Mouse (Mus musculus) heart, embryonic 15.5 days (tissue): ENCODE measurements around the gene Chst10. TPM values are rescaled to one million over a fixed set of nuclear protein-coding genes. Genes with fewer than 3 reads are reported as not detected.

Experiments used
- ATAC-seq: fragments of 200-750 bp; cut with Nextera tagmentation; replicated peaks from 2 replicates; pipeline ENCODE4 v1.8.0; 2017; ENCODE audit warnings: low read depth, moderate TSS enrichment; ENCODE audit not compliant: insufficient number of reproducible peaks, insufficient read depth, low FRiP score
- H3K27ac ChIP-seq: fragments of 300-500 bp; sonication (generic); 2 replicates; pipeline ENCODE4 v1.5.1; 2015; ENCODE audit warnings: mild to moderate bottlenecking, inconsistent platforms
- H3K27me3 ChIP-seq: fragments of 300-500 bp; sonication (generic); 2 replicates; pipeline ENCODE4 v1.6.1; 2015; ENCODE audit warnings: inconsistent platforms
- H3K36me3 ChIP-seq: fragments of 300-500 bp; sonication (generic); 2 replicates; pipeline ENCODE4 v1.6.1; 2015; ENCODE audit warnings: mild to moderate bottlenecking, inconsistent platforms
- H3K4me1 ChIP-seq: fragments of 300-500 bp; sonication (generic); replicated peaks from 2 replicates; pipeline ENCODE4 v1.6.1; 2015; ENCODE audit warnings: inconsistent platforms
- H3K4me2 ChIP-seq: fragments of 300-500 bp; sonication (generic); 2 replicates; pipeline ENCODE4 v1.6.1; 2015; ENCODE audit warnings: inconsistent platforms, mild to moderate bottlenecking, moderate library complexity
- H3K4me3 ChIP-seq: fragments of 300-500 bp; sonication (generic); 2 replicates; pipeline ENCODE4 v1.5.1; 2015; ENCODE audit warnings: mild to moderate bottlenecking, inconsistent platforms
- H3K9ac ChIP-seq: fragments of 300-500 bp; sonication (generic); 2 replicates; pipeline ENCODE4 v1.6.1; 2015; ENCODE audit warnings: mild to moderate bottlenecking, inconsistent platforms
- H3K9me3 ChIP-seq: fragments of 300-500 bp; sonication (generic); replicated peaks from 2 replicates; pipeline ENCODE4 v1.6.1; 2016; ENCODE audit warnings: inconsistent platforms
- WGBS: fragments of 180-500 bp; shearing (Covaris S2); methylation state at CpG from one replicate; pipeline ENCODE4 v1.1.7; 2015; ENCODE audit warnings: mixed read lengths; 5-methylcytosine and 5-hydroxymethylcytosine counted together
- polyA plus RNA-seq: library from polyadenylated mRNA; unstranded; fragments of >200 nt; fragmentation: Nextera tagmentation; extraction: Ambion mirVana; gene quantifications from 2 replicates; pipeline ENCODE4 v1.2.1, GENCODE M21; 2015

Gene Chst10
- 1.6 and 2.0 TPM in 2 replicates for polyA plus RNA-seq

DNA sequence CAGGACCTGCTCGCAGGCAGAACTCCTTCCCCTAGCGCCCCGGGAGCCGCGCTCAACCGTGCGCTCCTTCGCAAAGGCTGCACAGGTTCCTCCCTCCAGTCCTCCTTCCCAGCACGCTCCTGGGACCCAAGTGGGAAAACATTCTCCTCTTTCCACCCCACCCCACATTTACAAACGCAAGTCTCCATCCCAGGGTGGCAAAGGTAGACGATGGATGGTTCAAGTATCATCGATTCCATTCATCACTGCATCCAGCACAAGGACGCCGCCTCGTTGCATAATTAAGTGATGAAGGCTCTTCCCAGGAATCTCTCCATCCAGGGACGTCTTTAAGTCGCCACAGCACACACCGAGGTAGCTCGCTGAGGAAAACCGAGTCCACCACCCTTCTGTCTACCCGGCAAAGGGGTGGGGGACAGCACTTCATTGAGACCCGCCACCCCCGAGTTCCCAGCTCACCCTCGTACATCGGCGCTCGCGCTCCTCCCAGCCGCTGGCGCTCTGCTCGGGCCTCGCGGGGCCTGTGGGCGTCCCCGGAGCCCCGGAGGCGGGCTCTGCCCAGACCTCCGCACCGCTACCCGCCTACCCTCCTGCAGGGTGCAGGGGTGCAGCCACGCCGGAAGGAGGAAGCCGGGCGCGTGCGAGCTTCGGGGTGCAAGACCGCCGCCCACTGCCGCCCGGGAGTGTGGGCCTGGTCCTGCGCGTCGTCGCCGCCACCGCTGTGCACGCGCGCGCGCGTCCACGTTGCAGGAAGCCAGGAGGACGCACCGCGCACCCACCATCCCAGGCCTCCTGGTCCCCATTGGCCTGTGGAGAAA, at the start of gene Chst10:
Gene Chst10, minus strand, starts transcription at position 731 of the 818 bp plus-strand sequence.
- Histone ChIP-seq H3K9me3 (no peaks in the 10 kb centered on the region), H3K9ac (peak within 1 kb of the TSS; percentile 53), H3K4me3 (peak within 1 kb of the TSS; percentile 67), H3K36me3 (no peaks in the 10 kb centered on the region), H3K27me3 (peaks cover 12% of the 10 kb centered on the region; the same call in 1 of the 2 replicates), H3K4me1 (no peaks in the 10 kb centered on the region), H3K4me2 (peak within 1 kb of the TSS; percentile 88), H3K27ac (no peak within 1 kb of the TSS)
- ATAC-seq = peak; percentile 88
- under 1% methylated on average over 64 of the region's 67 CpGs for WGBS

DNA sequence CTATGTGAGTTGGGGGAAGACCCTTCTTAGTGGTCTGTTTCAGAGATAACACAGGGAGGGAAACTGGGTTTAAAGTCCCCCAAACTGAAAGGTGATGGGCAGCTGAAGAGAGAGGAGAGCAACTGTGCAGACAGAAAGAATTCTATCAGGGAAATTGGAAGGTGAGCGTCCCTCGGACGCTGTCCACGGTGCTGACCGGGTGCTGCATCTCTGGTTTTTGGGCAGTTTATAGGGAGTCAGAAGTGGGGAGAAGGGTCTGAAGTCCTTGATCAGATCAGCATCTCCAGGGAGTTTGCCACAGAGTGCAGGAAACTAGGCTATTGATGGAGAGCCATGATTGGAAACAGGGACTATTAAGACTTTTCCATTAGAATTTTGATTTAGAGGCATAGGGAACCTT, 41.6 kb upstream of the Chst10 start:
- Histone ChIP-seq H3K4me3 (no peak overlapping the region), H3K36me3 (no peaks in the 10 kb centered on the region), H3K4me2 (no peak overlapping the region), H3K4me1 (no peaks in the 10 kb centered on the region), H3K27me3 (no peaks in the 10 kb centered on the region), H3K9me3 (no peaks in the 10 kb centered on the region), H3K27ac (no peak overlapping the region), H3K9ac (no peak overlapping the region)
- WGBS = 2% methylated on average over 5 of the region's 5 CpGs
- no peak for ATAC-seq

DNA sequence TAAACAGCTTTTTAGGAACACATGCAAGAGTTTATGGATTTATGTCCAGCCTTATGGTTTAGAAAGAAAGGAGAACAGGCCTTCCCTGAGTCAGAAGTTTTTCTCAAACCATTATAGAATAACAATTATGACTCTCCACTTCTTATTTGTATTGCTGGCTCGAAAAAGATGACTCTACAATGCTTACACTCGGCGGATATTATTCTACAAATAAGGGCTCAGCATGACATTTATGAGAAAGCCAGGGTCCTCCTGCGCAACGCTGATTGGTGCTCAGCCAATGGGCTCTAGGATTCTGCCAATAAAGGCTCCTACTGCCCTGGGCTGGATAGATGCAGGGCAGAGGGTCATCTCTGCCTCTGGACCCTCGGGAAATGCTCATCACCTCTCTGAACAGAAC, 40.9 kb upstream of the Chst10 start, which contains the start of gene Nms:
Gene Nms, plus strand, starts transcription at position 301 of the 400 bp plus-strand sequence.
- no peak within 1 kb of the TSS for H3K9ac ChIP-seq
- no peaks in the 10 kb centered on the region for H3K9me3 ChIP-seq
- no peaks in the 10 kb centered on the region for H3K27me3 ChIP-seq
- H3K4me2 ChIP-seq = no peak within 1 kb of the TSS
- no peaks in the 10 kb centered on the region for H3K36me3 ChIP-seq
- no peak within 1 kb of the TSS for H3K27ac ChIP-seq
- no peaks in the 10 kb centered on the region for H3K4me1 ChIP-seq
- no peak for ATAC-seq
- 72% methylated on average over 6 of the region's 6 CpGs for WGBS
- H3K4me3 ChIP-seq = no peak within 1 kb of the TSS

DNA sequence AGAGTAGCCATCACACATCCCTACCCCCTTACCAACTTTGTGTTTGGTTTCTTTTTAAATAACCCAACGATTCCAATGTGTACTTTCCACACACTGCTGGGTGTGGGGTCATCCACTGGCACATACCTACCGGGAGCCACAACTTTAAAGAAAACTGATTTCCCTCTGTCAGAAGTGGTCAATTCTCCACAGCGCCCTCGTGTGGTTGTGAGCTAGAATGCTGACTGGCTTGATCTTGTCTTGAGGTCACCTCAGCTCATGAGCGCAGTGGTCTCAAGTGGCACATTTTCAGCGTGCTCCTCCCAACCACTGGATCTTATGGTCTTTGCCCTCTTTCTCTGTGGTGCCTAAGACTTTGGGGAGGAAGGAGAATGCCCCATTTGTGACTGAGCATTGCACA, 38.8 kb upstream of the Chst10 start:
- no peaks in the 10 kb centered on the region for H3K36me3 ChIP-seq
- H3K4me2 ChIP-seq = no peak overlapping the region
- no peaks in the 10 kb centered on the region for H3K27me3 ChIP-seq
- no peak overlapping the region for H3K27ac ChIP-seq
- H3K9me3 ChIP-seq = no peaks in the 10 kb centered on the region
- H3K4me1 ChIP-seq = no peaks in the 10 kb centered on the region
- no peak for ATAC-seq
- H3K9ac ChIP-seq = no peak overlapping the region
- H3K4me3 ChIP-seq = no peak overlapping the region
- 27% methylated on average over 6 of the region's 6 CpGs for WGBS

DNA sequence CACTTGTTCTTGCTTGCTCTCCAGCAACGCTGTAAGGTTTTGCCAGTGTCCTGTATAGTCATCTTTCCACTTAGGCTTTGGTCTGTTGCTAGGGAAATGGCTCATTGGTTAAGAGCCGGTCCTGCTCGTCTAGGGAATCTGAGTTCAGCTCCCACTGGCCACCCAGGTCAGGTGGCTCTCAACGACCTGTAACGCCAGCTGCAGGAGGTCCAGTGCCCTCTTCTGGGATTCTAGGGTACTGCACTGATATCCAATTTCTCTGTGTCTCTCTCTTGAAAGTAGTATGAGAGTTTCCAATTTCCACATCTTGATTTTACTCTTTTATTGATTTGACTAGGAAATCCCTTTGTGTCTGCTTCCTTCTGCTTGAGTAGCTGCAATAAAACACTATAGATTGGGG, 36.7 kb upstream of the Chst10 start:
- Histone ChIP-seq H3K27ac (no peak overlapping the region), H3K4me2 (no peak overlapping the region), H3K4me3 (no peak overlapping the region), H3K36me3 (no peaks in the 10 kb centered on the region), H3K9ac (no peak overlapping the region), H3K27me3 (no peaks in the 10 kb centered on the region), H3K4me1 (no peaks in the 10 kb centered on the region), H3K9me3 (no peaks in the 10 kb centered on the region)
- no peak for ATAC-seq
- WGBS = 32% methylated on average over 5 of the region's 5 CpGs

DNA sequence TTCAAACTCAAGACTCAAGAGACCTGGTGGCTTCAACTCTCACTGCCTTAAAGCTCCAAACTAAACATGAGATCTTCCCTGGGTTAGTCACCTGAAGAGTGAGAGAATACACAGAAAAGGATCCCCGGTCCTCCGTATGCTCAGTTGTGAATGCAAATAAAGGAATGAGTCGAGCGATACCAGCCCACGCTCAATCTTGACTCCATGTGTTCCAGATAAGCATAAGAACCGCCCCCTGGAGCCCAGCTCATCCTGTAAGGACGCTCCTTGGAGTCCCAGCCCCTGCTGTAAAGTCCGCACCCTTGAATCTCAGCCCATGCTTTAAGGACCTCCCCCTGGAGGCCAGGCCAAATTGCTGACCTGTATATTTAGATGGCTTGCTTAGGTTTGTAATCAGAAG, 32.8 kb upstream of the Chst10 start:
- no peak for ATAC-seq
- Histone ChIP-seq H3K4me2 (no peak overlapping the region), H3K36me3 (no peaks in the 10 kb centered on the region), H3K4me3 (no peak overlapping the region), H3K9ac (no peak overlapping the region), H3K9me3 (no peaks in the 10 kb centered on the region), H3K27me3 (no peaks in the 10 kb centered on the region), H3K4me1 (no peaks in the 10 kb centered on the region), H3K27ac (no peak overlapping the region)
- WGBS = 52% methylated on average over 8 of the region's 8 CpGs

DNA sequence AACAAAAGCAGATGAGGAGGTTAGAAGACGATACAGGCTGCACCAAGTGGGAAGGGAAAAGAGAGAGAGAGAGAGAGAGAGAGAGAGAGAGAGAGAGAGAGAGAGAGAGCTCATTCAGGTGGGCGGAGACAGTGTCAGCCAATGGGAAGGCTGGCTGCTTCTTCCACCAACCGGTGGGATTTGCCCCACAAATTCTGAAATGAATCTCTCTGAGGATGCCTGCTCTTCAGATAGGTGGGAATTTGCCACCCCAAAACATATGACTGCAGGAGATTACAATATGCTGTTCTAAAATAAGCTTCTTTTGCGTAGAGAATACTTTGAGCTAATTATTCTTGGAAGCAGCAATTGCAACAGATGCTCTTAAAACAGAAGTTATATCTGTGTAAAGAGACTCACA, 31.5 kb upstream of the Chst10 start:
- H3K9ac ChIP-seq = no peak overlapping the region
- H3K27ac ChIP-seq = no peak overlapping the region
- no peaks in the 10 kb centered on the region for H3K27me3 ChIP-seq
- H3K4me1 ChIP-seq = no peaks in the 10 kb centered on the region
- WGBS = 64% methylated on average over 4 of the region's 4 CpGs
- no peak overlapping the region for H3K4me2 ChIP-seq
- H3K4me3 ChIP-seq = no peak overlapping the region
- no peaks in the 10 kb centered on the region for H3K36me3 ChIP-seq
- no peak for ATAC-seq
- no peaks in the 10 kb centered on the region for H3K9me3 ChIP-seq

DNA sequence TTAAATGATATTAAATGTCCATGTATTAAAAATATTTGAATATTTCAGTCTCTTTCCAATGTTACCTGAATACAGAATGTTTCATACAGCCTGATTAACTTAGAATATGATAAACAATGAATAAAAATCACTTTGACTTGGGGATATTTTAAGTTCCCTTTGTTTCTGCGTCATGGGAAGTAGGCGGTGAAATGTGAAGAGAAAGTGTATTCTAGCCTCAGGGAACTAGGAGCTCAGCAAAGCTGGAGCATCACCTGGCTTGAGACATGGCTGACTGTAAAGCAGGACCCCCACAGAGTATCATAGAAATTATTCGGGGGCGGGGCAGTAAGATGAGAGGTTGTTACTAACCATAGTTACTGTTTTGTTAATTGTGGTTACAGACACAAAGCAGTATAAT, 31.0 kb upstream of the Chst10 start:
- Histone ChIP-seq H3K9me3 (no peaks in the 10 kb centered on the region), H3K4me2 (no peak overlapping the region), H3K4me1 (no peaks in the 10 kb centered on the region), H3K36me3 (no peaks in the 10 kb centered on the region), H3K9ac (no peak overlapping the region), H3K4me3 (no peak overlapping the region), H3K27ac (no peak overlapping the region), H3K27me3 (no peaks in the 10 kb centered on the region)
- WGBS = 86% methylated on average over 4 of the region's 4 CpGs
- ATAC-seq = no peak

DNA sequence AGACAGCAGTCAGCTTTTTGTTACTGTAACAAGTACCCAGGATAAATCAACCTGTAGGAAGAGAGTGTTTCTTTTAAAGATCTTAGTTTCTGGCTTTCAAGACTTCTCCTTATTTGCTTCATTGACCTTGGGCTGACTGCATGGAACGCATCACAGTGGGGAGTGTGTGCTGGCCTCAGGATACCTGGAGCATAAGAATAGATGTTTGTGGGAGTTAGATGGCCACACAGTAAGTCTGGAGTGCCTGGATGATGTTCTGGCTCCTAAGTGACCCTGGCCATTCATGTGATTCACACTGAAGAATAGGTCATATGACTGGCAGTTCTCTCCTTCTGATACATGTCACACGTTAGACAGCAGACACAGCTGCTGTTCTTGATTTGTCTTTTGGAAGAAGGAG, 6.0 kb upstream of the Chst10 start:
- no peaks in the 10 kb centered on the region for H3K36me3 ChIP-seq
- H3K4me3 ChIP-seq = no peak overlapping the region
- no peaks in the 10 kb centered on the region for H3K4me1 ChIP-seq
- H3K27ac ChIP-seq = no peak overlapping the region
- H3K9ac ChIP-seq = no peak overlapping the region
- no peak for ATAC-seq
- WGBS = 67% methylated on average over 2 of the region's 2 CpGs
- no peaks in the 10 kb centered on the region for H3K27me3 ChIP-seq
- H3K4me2 ChIP-seq = no peak overlapping the region
- no peaks in the 10 kb centered on the region for H3K9me3 ChIP-seq

DNA sequence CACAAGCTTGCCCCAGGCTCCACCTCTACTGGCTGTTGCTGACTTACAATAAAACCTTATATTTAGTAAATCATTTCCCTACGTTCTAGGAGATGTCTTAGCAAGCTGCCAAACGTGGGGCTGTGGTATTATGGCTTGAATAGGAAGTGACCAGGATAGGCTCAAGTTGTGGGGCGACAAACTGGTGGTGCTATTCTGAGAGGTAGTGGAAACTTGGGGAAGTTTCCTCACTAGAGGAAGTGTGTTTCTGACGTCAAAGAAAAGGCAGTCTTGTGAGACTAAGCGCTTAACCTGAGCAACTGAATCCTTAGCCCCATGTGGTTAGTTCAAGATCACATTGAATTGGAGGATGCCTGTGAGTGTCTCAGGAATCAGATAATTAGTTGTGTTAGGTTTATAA, 4.6 kb upstream of the Chst10 start:
- ATAC-seq = no peak
- no peak overlapping the region for H3K9ac ChIP-seq
- H3K9me3 ChIP-seq = no peaks in the 10 kb centered on the region
- H3K36me3 ChIP-seq = no peaks in the 10 kb centered on the region
- no peak overlapping the region for H3K4me2 ChIP-seq
- no peaks in the 10 kb centered on the region for H3K27me3 ChIP-seq
- H3K4me3 ChIP-seq = no peak overlapping the region
- WGBS = 57% methylated on average over 5 of the region's 5 CpGs
- H3K27ac ChIP-seq = no peak overlapping the region
- H3K4me1 ChIP-seq = no peaks in the 10 kb centered on the region

DNA sequence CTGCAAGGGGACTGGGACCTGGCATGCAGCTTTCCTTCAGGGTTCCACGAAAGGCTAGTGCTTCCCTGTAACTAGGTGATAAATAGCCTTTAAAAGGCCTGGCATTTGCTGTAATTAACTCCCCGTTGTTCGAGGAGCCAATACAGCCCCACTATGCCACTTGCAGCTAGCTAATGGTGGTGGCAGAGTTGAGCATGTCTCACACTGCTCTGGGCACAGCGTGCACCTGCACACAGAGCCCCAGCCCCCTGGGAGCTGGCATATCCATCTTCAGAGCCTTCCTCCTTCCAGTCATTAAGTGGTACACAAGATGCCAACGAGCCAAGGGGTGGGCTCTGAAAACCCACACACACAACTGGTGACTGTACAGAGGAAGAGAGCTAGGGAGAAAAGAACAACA, 4.9 kb downstream of the Chst10 start:
- no peaks in the 10 kb centered on the region for H3K9me3 ChIP-seq
- 51% methylated on average over 5 of the region's 5 CpGs for WGBS
- no peak for ATAC-seq
- no peak overlapping the region for H3K9ac ChIP-seq
- no peak overlapping the region for H3K27ac ChIP-seq
- H3K27me3 ChIP-seq = peaks cover 12% of the 10 kb centered on the region; the same call in 1 of the 2 replicates
- no peaks in the 10 kb centered on the region for H3K36me3 ChIP-seq
- no peak overlapping the region for H3K4me3 ChIP-seq
- H3K4me1 ChIP-seq = no peaks in the 10 kb centered on the region
- H3K4me2 ChIP-seq = no peak overlapping the region

DNA sequence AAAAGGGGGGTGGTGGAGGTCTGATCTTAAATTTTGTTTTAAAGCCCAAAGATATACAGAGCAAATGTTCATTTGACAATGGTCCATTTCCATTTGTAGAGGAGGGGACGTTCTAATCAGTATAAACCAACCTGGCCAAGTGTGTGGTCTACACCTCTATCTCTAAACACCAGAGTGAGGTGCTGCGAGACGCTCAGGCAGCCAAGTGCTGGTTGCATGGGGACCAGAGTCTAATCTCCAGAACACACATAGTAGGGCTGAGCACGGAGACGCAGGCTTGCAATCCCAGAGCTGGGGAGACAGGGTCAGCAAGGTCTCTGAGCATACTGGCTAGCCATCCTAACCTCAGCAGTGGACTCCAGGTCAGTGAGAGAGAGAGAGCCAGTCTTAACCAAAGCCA, 6.5 kb downstream of the Chst10 start:
- no peak for ATAC-seq
- H3K27ac ChIP-seq = no peak overlapping the region
- H3K9ac ChIP-seq = no peak overlapping the region
- no peak overlapping the region for H3K4me2 ChIP-seq
- 0 out of 2 replicates have a peak, but pooled peaks cover 2% of the 10 kb centered on the region for H3K27me3 ChIP-seq
- no peak overlapping the region for H3K4me3 ChIP-seq
- no peaks in the 10 kb centered on the region for H3K36me3 ChIP-seq
- 0 out of 2 replicates have a peak, but pooled peaks cover 2% of the 10 kb centered on the region for H3K4me1 ChIP-seq
- 85% methylated on average over 5 of the region's 5 CpGs for WGBS
- no peaks in the 10 kb centered on the region for H3K9me3 ChIP-seq
